ENCODE assay signal across 23 mouse cellular contexts in genomic region chr16:11501611-11502010, GRCm38 (mm10).
DNase-seq lines count a peak whose midpoint lies in the region; ATAC-seq lines count a peak whose summit lies in the region.
"Had no signal": no experiment of that assay in that cellular context is flagged by ENCODE, and none has a peak within 500 bp of the region (broad histone marks: within the 10 kb centered on the region; RNA-seq: fewer than 3 reads in every experiment).

No protein-coding gene starts in this region.

- no peaks in the 10 kb centered on the region for H3K27me3 ChIP-seq in heart, embryonic 16.5 days (ENCODE audit: control insufficient read depth, insufficient read depth, low read length)
- no peaks in the 10 kb centered on the region for H3K27me3 ChIP-seq in embryonic facial prominence, embryonic 10.5 days (replicated peaks; ENCODE audit: low read depth, poor library complexity, severe bottlenecking)
- H3K27me3 ChIP-seq: hindbrain, embryonic 13.5 days; lung, embryonic 15.5 days; midbrain, embryonic 13.5 days had no signal

- H3K4me1 ChIP-seq in heart, embryonic 16.5 days (ENCODE audit: control insufficient read depth, insufficient read depth, low read length), result peaks cover 44% of the 10 kb centered on the region
- H3K4me1 ChIP-seq in embryonic facial prominence, embryonic 10.5 days, result peaks cover 27% of the 10 kb centered on the region

- ATAC-seq in heart, embryonic 16.5 days (replicated peaks; ENCODE audit: extremely low read depth, insufficient read depth, low FRiP score), result peak; percentile 53; the same call in 1 of the 2 replicates
- ATAC-seq: forebrain, embryonic 16.5 days; midbrain, embryonic 13.5 days had no signal

- no peak overlapping the region for H3K9ac ChIP-seq in heart, embryonic 16.5 days (ENCODE audit: low read length)
- H3K9ac ChIP-seq: hindbrain, embryonic 13.5 days; liver, embryonic 14.5 days; lung, embryonic 15.5 days; midbrain, embryonic 13.5 days had no signal

- WGBS in heart, embryonic 16.5 days, result 49% methylated on average over 2 of the region's 2 CpGs
- 67% methylated on average over 2 of the region's 2 CpGs for WGBS in embryonic facial prominence, embryonic 10.5 days

- H3K9me3 ChIP-seq in heart, embryonic 16.5 days (replicated peaks; ENCODE audit: control insufficient read depth, low read length), result no peaks in the 10 kb centered on the region
- H3K9me3 ChIP-seq in embryonic facial prominence, embryonic 10.5 days, result no peaks in the 10 kb centered on the region
- H3K9me3 ChIP-seq: hindbrain, embryonic 13.5 days; lung, embryonic 15.5 days; megakaryocyte, embryonic 14.5 days; midbrain, embryonic 13.5 days had no signal

- no peaks in the 10 kb centered on the region for H3K36me3 ChIP-seq in heart, embryonic 16.5 days (ENCODE audit: control insufficient read depth, insufficient read depth)
- no peaks in the 10 kb centered on the region for H3K36me3 ChIP-seq in embryonic facial prominence, embryonic 10.5 days (replicated peaks)
- H3K36me3 ChIP-seq: hindbrain, embryonic 13.5 days; lung, embryonic 15.5 days; midbrain, embryonic 13.5 days had no signal

- no peak overlapping the region for H3K4me2 ChIP-seq in heart, embryonic 16.5 days (ENCODE audit: low read depth, low read length)
- H3K4me2 ChIP-seq: hindbrain, embryonic 13.5 days; lung, embryonic 15.5 days; midbrain, embryonic 13.5 days had no signal

- no peak overlapping the region for H3K4me3 ChIP-seq in heart, embryonic 16.5 days (ENCODE audit: low read length)
- H3K4me3 ChIP-seq in embryonic facial prominence, embryonic 10.5 days, result no peak overlapping the region
- H3K4me3 ChIP-seq: hindbrain, embryonic 13.5 days; lung, embryonic 15.5 days; megakaryocyte, embryonic 14.5 days; midbrain, embryonic 13.5 days had no signal

- DNase-seq in heart, adult 8-10 months (ENCODE audit: low spot score), result no peak
- peak; percentile 55 for DNase-seq in retina, adult 2 months (ENCODE audit: low read depth, low spot score)
- DNase-seq in retina, embryonic 14.5 days (ENCODE audit: low spot score), result no peak
- DNase-seq in embryonic facial prominence, embryonic 10.5 days (ENCODE audit: low spot score), result no peak
- no peak for DNase-seq in frontal cortex, postnatal 10 days (ENCODE audit: low spot score in 2 of 2)
- DNase-seq in frontal cortex, postnatal 25 days (ENCODE audit: low spot score in 2 of 2), result no peak
- DNase-seq: adrenal gland, postnatal 25 days; cerebellum, adult 9-10 months; gastrocnemius, postnatal 36 days; heart, postnatal 14 days; kidney, adult 18-20 months; layer of hippocampus, adult 9-11 months; lung, postnatal 36 days; right cerebral cortex, adult 18-20 months; right cerebral cortex, postnatal 4 days; thymus, adult 2 months had no signal

- H3K27ac ChIP-seq in heart, embryonic 16.5 days (ENCODE audit: low read length), result peak overlapping the region; percentile 73
- 0 out of 2 replicates have a peak overlapping the region, but pooled peaks have one; percentile 14 for H3K27ac ChIP-seq in embryonic facial prominence, embryonic 10.5 days (replicated peaks)
- H3K27ac ChIP-seq: hindbrain, embryonic 13.5 days; liver, embryonic 14.5 days; lung, embryonic 15.5 days; midbrain, embryonic 13.5 days had no signal
